Mouse (Mus musculus): ENCODE data around the gene Ddx41.
"Not testable (repeated sequence)": the region's sequence is repeated elsewhere in the genome, so short reads cannot be mapped to it uniquely, and the experiment has no call there.

The Ddx41 gene

DNA sequence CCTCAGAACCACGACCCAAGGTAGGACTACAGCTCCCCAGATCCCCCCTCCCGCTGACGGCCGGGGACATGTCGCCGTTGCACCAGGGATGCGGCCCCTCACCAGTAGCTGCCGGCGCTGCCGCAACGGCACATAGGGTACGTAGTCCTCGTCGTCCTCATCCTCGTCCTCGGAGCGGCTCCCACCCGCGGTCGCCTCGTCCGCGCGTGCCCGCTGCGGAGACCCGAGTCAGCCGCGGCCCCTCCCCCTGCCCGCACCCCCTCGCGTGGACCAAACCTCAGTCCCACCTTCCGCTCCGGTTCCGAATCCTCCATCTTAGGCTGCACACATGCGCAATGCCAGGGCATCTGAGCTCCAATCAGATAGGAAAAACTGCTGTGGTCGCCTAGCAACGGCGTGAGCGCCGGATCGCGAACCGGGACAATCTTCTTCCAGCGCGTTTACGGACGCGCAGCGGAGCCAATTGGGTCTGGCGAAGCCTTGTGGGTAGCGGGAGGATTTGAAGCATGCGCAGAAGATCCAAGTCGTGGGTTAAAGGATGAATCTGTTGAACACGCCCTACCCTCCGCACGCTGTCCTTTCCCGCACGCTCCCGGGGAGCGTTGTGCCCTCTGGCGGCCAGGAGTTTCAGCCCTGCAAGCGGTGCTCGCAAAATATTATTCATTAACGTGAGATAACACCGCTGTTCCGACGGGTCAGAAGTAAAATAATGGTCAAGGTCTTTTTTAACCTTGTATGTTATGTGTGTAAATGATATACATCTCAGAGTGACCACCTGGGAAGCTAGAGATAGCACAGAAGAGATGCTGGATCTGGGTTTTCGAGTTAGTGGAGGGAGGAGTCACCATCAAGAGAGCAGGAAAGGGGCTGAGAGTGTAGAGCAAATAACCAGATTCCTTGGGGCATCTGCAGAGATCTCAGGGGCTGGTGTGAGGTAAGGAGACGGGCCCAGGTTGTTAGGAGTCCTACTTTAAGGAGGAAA, at the start of gene Ddx41:
TSS of gene Ddx41 (minus strand) at position 465 of the 982 bp plus-strand sequence.
- in situ Hi-C loops (cut with MboI, MseI): no loop called here

DNA sequence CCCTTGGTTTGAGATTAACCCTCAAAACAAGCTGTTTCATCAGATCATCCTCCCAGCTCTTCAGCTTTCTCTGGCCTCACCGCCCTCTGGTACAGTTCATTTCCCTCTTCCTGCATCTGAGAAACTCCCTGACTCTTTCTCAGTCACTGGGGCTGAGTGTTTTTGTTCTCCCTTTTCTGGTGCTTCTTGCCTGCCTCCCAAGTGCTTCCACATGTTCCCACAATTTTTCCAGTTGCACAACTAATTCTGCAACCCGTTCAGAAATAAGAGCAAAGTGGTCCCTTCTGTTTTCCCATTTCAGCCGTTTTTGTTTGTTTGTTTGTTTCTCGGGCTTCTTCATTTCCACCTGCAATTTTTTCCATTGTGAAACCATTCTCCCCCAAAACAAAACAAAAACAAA, 41.6 kb upstream of the Ddx41 start:
- in situ Hi-C loops (cut with MboI, MseI): no loop called here

DNA sequence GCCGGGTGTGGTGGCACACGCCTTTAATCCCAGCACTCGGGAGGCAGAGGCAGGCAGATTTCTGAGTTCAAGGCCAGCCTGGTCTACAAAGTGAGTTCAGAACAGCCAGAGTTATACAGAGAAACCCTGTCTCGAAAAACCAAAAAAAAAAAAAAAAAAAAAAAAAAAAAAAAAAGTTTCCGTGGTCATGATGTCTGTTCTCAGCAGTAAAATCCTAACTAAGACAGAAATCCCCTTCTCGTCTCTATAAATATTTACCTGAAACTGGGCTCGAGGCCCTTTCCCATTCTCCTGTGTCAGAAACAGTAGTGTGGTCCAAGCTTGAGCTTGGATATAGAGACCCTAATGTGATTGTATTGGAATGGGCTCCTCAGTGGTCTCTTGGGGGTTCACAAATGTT, 40.4 kb upstream of the Ddx41 start:
- in situ Hi-C loops (cut with MboI, MseI): not testable (repeated sequence)

DNA sequence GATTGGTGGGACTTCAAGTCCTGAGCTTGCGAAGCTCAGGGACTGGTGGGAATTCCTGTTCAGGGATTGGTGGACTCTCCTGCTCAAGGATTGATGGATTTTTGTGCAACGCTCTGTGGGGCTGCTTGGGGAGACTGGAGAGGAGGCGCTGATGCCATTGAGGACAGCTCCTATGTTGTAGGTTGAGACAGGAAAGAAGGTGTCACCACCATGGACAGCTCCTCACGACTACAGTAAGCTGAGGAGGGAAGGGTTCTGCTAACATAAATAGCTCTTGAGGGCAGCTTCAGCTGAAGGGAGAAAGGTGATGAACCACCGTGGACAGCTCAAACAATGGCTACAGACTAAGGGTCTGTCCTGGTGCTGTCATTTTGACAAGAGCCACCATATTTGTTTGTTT, 39.5 kb upstream of the Ddx41 start:
- in situ Hi-C loops (cut with MboI, MseI): no loop called here

DNA sequence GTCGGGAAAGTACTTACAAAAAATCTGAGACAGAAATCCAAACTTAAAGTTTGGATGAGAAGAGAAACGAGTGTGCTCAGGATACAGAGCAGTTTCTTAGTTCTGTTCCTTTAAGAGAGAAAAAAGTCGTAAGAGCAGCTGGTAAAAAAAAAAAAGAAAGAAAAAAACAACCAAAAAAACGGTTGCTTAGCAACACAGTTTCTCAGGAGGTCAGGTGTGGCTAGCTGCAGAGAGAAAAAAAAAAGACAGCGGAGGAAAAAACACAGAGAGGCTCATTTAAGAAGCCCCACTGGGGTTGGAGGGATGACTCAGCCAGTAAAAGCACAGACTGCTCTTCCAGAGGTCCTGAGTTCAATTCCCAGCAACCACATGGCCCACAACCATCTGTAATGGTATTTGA, 37.9 kb upstream of the Ddx41 start:
- in situ Hi-C loops (cut with MboI, MseI): no loop called here

DNA sequence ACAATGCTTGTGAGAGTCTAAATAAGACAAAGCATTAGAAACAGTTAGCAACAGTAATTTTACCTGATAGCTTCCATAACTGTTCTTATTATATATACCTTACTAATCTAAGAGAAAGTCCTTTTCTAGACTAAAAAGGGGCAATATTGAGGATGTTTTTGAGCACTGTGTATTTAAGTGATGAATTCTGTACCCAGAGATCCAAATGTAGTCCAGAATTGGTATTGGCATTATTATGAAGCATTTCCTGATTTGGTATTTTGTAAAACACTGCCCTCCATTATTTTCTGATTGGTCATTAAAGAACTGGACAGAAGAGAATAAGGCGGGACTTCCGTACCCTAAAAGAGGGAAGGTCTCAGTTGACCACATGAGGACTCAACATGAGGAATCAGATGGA, 37.0 kb upstream of the Ddx41 start, which contains the start of gene Tmed9:
TSS of gene Tmed9 (plus strand) at position 301 of the 400 bp plus-strand sequence.
- in situ Hi-C loops (cut with MboI, MseI): no loop called here

DNA sequence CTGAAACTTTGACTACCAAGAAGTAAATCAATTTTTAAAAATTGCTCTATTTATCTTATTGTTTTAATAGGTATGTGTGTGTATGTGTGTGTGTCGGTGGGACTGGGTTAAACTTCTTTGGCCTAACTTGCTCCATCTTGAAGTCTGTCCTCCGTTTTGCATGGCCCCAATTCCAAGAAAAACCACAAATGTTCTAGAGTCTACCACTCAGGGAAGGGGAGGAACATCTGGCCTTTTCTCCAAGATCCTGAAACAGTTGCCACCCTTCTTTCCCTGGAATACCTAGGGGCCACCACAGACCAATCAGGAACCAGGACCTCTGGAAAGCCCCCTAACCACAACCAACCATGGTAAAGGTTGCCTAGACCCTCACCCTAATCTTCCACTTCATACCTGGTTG, 35.5 kb upstream of the Ddx41 start:
- in situ Hi-C loops (cut with MboI, MseI): no loop called here

DNA sequence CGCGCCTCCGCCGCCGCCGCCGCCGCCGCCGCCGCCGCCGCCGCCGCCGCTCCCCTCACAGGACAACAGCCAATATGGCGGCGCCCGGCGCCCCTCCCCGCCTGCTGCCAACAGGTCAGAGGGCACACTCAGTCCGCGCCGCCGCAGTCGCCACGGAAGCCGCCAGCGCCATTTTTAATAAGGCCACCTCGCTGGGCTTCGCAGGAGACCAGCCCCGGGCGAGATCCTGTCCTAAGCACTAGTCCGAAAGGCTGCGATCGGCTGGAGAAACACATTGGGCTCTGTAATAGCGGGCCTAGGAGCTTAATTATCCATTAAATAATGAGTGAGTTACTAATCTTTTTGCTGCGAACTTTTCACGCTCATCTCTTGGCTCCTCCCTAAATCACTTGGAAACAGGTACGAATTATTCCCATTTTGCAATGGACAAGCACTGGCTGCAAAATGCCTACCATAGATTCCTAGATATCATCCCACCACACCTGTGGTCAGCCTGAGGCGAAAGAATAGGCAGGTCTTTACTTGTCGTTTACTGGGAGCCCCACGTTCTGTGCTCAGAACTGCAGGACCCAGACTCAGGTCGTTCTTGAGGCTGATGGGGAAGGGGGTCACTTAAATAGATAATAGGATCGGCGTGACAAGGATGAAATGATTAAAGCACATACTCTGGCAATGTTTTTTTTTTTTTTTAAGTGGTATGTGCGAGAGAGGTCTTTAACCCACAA, 34.7 kb upstream of the Ddx41 start, which contains the start of gene Fam193b:
TSS of gene Fam193b (minus strand) at position 94 of the 725 bp plus-strand sequence.
- in situ Hi-C loops (cut with MboI, MseI): no loop called here

DNA sequence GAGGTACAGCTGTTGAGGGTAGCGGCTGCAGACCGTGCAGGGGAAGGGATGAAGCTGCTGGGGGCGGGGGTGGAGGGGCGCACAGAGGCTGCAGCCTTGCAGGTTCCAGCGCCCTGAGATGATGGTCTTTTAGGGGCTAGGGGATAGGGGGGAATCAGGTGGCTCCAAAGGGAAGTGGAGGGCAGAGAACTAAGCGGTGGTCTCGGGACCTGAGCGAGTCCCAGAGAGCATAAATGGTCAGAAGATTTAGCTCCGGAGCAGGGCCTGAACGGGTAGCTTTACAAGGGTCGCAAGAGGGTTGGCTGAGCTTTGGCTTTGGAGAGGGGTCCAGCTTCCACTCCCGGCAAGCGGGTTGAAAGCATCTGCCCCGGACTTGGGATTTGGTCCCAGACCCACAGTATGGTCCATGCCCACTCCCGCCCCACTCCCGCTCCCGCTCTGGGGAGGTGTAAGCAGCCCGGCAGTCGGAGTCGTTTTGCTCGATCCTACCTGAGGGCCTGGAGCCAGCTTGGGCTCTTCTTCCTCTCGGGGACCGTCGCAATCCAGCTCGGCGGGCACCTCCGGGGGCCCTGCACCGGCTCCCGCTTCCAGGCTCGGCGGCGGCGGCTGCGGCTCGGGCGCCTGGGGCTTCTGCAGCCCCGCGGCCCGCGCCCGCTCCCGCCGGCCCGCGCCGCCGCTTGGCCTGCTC, 34.0 kb upstream of the Ddx41 start:
- in situ Hi-C loops (cut with MboI, MseI): no loop called here

GRCm38 (mm10) chr13:55569726-55570285, 33.3 kb upstream of the Ddx41 start:
- in situ Hi-C loops (cut with MboI, MseI): no loop called here

GRCm38 (mm10) chr13:55568524-55568923, 32.1 kb upstream of the Ddx41 start:
- in situ Hi-C loops (cut with MboI, MseI): not testable (repeated sequence)

DNA sequence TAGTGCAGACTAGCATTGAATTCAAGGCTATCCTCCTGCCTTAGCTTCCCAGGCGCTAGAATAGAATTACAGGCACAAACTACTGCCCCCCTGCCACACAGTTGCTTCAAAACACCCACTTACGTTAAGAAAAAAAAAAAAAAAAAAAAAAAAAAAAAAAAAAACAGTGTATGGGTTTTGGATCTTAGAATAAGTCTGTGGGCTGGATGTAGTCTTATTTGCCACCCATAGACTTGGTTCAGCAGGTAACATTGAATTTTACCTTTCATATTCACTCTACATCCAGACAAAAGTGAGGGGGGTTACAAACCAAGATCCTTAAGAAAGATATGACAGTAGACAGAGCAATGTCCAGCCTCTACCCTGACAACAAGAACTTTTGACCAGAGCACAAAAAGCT, 31.5 kb upstream of the Ddx41 start:
- in situ Hi-C loops (cut with MboI, MseI): no loop called here

DNA sequence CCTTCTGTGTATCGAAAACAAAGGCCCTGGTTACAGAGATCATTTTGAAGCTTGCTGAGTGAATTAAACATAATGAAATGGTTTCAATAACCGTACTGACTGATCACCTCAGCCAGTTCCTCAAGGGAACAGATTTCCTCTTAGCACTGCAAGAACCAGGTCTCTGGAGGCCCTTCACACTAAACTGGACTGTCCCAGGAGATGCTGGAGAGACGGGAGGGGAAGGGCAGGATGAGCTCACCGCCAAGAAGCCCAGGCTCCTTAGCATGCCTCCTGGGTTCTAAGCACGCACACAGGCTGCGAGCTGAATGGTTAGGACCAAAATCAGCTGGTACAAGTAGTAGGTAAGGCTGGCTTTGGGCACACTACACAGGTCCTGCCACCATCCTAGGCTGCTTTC, 30.5 kb upstream of the Ddx41 start:
- in situ Hi-C loops (cut with MboI, MseI): no loop called here

DNA sequence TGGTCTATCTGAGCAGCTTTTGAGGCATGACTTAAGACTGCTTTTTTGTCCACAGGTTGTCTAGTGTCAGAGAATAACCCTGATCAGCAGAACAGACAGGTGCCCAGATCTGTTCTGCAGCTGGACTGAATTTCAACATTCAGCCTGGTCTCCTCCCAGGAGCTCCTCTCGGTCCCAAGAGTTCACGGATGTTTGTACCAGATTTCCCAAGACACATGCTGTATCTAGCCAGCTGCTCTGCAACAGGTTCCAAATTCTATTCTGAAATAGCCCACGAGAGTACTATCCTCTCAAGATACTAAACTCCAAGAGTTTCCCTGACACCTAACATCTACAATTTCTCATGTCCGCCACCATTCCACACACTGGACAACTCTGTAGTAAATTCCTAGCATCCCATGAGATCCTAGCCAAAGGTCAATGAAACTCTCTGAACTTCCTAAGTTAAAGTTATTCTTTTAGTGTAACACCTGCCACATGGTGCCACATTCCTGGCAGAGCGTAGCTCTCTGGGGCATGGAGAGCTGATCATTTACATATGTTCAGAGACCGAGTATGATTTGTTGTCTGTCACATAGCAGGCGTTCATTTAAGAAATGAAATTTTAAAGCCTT, 26.9 kb upstream of the Ddx41 start:
- in situ Hi-C loops (cut with MboI, MseI): no loop called here

DNA sequence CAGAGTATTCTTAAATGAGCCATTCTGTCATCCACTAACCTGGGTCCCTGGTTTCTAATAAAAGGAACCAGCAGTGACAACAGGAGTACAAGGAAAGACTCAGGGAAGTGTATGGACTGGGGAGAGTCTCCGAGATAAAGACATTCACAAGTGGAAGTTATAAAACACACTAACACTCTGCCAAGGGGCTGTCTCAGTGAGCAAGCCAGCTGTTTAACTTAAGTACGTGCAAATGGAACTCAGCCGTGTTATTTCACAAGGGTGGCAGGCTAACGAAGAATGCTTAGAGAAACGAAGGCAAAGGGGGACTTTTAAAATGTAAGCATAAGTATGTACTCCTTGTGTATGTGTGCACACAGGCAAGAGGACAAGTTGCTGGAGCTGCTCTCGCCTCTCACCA, 21.0 kb upstream of the Ddx41 start:
- in situ Hi-C loops (cut with MboI, MseI): no loop called here

GRCm38 (mm10) chr13:55555921-55556320, 19.5 kb upstream of the Ddx41 start:
- in situ Hi-C loops (cut with MboI, MseI): no loop called here

GRCm38 (mm10) chr13:55549061-55549460, 12.6 kb upstream of the Ddx41 start:
- in situ Hi-C loops (cut with MboI, MseI): no loop called here

DNA sequence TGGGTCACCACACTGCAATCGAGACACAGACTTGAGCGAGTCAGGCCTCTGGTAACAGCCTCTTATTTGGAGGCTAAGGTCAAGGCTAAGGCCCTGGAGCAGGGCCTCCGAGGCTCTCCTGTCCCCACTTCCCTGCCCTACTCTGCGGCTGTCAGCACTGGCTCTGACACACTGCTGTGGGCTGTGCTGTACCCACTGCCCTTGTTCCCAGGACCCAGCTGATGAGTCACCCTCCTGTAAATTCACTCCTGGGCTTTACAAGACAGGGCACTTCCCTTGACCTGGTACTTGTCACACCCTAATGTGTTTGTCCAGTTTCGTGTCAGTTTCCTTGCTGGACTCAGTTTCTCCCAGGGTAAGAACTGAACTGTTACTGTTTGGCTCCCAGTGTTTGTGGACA, 12.0 kb upstream of the Ddx41 start:
- in situ Hi-C loops (cut with MboI, MseI): no loop called here

DNA sequence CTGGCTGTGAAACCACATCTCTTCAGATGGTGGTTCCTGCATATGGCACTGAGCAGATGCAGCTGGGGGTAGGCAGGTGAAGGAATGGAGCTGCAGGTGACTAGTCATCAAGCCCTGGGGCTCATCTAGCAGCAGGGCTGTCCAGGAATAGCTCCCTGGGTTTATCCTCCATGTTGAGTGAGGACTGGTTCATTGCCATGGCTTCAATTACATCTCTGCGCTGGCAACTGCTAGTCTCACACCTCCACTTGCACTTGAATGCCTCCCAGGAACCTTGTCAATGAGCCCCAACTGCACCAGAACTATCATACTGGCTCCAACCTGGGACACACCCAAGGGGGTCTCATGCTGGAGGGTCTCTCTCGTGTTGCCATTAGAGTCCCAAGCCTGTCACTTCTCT, 11.5 kb upstream of the Ddx41 start:
- in situ Hi-C loops (cut with MboI, MseI): no loop called here

DNA sequence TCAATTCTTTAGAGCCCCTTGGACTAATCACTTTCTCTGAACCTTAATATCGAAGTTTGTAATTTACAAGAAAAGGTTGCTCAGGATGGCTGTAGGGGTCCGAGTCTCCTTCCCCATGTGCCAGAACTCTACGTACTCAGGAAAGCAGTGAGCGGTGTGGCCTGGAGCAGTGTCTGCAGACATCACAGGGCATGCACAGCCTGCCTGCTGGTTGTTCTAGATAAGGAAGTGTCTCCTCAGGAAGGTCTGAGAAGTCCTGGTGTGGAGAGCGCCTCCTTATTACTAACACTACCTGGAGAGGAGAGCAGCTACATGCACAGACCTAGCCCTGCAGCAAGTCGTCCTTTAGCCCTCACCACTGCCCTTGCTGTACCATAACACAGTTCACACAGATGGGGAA, 8.3 kb upstream of the Ddx41 start:
- in situ Hi-C loops (cut with MboI, MseI): no loop called here

- in situ Hi-C loops (cut with MboI, MseI): no loop called here
Observed at GRCm38 (mm10) chr13:55543447-55543846, 7.0 kb upstream of the Ddx41 start.

All from T-helper 2 cell (primary cell).